Mouse (Mus musculus) splenic B cell, adult 2 months (primary cell): Measurements from ENCODE around the gene Rbm3.
A peak's percentile ranks its signal among the peaks of the same experiment; 100 is the strongest.
"Not testable (repeated sequence)": the region's sequence is repeated elsewhere in the genome, so short reads cannot be mapped to it uniquely, and the experiment has no call there.

Source experiments
- DNase-seq: peaks from one replicate; pipeline ENCODE4 v3.0.0-alpha.2; 2011; ENCODE audit warnings: low read depth, low spot score
- H3K27me3 ChIP-seq: 2 replicates; pipeline ENCODE4 v1.6.1; 2012; ENCODE audit warnings: mild to moderate bottlenecking, low read length, moderate library complexity, mixed read lengths; ENCODE audit not compliant: control insufficient read depth, poor library complexity, insufficient read depth, severe bottlenecking
- H3K36me3 ChIP-seq: 2 replicates; pipeline ENCODE4 v1.6.1; 2012; ENCODE audit warnings: mild to moderate bottlenecking, low read length, moderate library complexity, mixed read lengths; ENCODE audit not compliant: control insufficient read depth, poor library complexity, insufficient read depth, severe bottlenecking

Gene Rbm3

GRCm38 (mm10) chrX:8096787-8097242, 48.9 kb downstream of the Rbm3 start:
- DNase-seq: peak; percentile 97
- Histone ChIP-seq H3K27me3 (no peaks in the 10 kb centered on the region), H3K36me3 (no peaks in the 10 kb centered on the region)

DNA sequence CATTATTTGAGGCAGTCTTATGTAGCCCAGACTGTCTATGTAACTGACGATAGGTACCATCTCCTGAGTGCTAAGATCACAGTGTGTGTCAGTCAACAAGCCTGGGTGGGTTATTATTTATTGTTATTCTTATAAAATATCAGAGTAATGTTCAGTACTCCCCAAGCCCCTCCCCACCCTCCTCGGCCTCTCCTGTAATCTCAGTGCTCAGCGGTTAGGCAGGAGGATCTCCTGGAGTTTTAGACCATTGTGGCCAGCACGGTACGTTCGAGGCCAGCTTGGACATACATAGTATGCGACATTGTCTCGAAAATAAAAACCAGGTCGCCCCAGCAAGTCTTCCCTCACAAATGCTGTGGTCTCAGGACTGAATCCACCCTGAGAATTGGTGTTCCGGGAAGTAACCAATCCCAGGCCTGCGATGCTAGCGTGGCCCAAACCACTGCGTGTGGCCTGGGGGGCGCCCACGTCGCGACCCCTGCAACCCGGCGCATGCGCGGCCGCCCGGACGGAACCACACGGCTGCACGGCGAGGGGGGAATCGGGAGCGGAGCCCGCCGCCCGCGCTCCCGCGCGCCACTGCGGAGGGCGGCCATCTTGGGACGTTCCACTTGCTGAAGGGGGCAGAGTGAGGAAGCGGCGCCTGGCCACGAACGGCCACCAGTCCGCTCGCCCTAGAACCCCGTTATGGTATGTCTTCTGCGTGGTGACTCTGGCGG, 49.5 kb downstream of the Rbm3 start:
- not testable (repeated sequence) for DNase-seq, H3K27me3 ChIP-seq, H3K36me3 ChIP-seq

DNA sequence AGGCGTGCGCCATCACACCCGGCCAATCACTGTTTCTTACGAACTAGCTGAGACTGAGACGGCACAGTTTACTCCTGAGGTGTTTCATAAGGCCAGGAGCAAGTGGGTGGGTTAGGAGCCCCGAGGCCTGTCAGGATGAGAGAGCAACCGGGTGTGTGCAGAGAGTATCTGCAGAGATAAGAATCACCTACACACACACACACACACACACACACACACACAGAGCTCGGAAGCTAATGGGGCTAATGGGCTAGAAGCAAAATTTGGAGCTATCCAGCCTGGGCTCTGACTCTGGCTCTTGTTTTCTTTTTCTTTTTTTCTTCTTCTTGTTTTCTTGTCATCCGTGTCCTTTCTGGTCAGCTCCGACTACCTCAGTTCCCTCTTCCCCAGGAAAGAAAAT, 50.1 kb downstream of the Rbm3 start:
- DNase-seq: no peak
- H3K36me3 ChIP-seq: no peaks in the 10 kb centered on the region
- H3K27me3 ChIP-seq: no peaks in the 10 kb centered on the region

DNA sequence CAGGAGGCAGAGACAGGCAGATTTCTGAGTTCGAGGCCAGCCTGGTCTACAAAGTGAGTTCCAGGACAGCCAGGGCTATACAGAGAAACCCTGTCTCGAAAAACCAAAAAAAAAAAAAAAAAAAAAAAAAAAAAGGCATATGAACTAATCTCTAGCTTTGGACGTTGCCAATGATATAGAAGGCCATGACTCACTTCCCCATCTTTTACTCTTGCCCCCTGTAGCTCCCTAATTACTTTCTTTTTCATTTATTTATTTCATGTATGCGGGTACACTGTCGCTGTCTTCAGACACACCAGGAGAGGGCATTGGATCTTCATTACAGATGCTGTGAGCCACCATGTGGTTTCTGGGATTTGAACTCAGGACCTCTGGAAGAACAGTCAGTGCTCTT, 54.7 kb downstream of the Rbm3 start:
- H3K36me3 ChIP-seq, DNase-seq, H3K27me3 ChIP-seq: not testable (repeated sequence)

DNA sequence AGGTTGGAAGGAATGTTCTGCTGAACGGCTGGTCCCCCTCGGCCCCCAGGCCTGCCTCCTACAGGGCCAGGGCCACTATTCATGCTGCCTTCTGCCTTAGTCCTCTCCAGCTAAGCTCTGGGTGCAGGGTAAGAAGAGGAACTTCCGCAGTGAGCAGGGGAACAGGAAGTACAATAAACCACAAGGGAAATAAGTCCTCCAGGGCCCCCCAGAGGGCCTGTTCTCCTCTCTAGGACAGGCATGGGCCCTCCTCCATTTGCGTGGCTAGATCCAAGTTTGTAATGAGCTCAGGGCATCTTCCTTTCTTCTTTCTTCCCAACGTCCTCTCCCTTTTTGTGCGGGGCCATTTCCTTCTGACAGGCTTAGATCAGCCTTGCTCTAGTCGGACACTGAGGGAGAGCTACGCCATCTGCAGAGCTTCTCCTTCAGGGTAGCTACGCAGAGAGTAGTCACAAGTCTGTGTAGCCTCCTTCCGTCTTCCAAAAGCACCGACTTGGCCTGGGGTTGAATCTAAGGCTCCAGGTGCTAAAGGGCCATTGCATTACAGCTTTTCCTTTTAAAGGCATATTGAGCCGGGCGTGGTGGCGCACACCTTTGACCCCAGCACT, 55.2 kb downstream of the Rbm3 start, which contains the start of gene Was:
Was (minus strand) TSS at position 153 of the 608 bp plus-strand sequence.
- peaks cover 8% of the 10 kb centered on the region for H3K36me3 ChIP-seq
- no peaks in the 10 kb centered on the region for H3K27me3 ChIP-seq
- peak; percentile 75 for DNase-seq

- no peak for DNase-seq
- peaks cover 8% of the 10 kb centered on the region for H3K36me3 ChIP-seq
- no peaks in the 10 kb centered on the region for H3K27me3 ChIP-seq
Measured at GRCm38 (mm10) chrX:8089746-8090145, 55.9 kb downstream of the Rbm3 start.
